Mouse (Mus musculus) hematopoietic stem cell, adult 5-6 weeks (primary cell): ENCODE measurements around the gene Babam1. TPM values are rescaled to one million over a fixed set of nuclear protein-coding genes. Genes with fewer than 3 reads are reported as not detected.
"Not testable (repeated sequence)": the region's sequence is repeated elsewhere in the genome, so short reads cannot be mapped to it uniquely, and the experiment has no call there.

Experiments used
- ATAC-seq, 2 experiments: fragments of 125-278 bp in 1 of 2; replicated peaks in 1 of 2; 2 replicates each; pipeline ENCODE4 v1.8.0; 2016 to 2017; ENCODE audit warnings: inconsistent platforms in 2 of 2, mild to moderate bottlenecking in 2 of 2, moderate number of reproducible peaks in 2 of 2, low read depth in 1 of 2, moderate TSS enrichment in 1 of 2; ENCODE audit not compliant: low FRiP score in 2 of 2, poor library complexity in 2 of 2, severe bottlenecking in 2 of 2, insufficient read depth in 1 of 2, low TSS enrichment in 1 of 2
- total RNA-seq: library from RNA; stranded (forward); fragments of 172-1452, 232-1000 nt; gene quantifications from 2 replicates; pipeline ENCODE4 v1.2.3, GENCODE M21; 2017

Babam1 gene
- total RNA-seq, 1 experiment from 2014 or later, result 85.8 TPM

GRCm38 (mm10) chr8:71401454-71401853, 4.8 kb downstream of the Babam1 start:
- no peak for ATAC-seq

- no peak for ATAC-seq
These were observed 5.8 kb downstream of the Babam1 start for GRCm38 (mm10) chr8:71402446-71402964.

GRCm38 (mm10) chr8:71403107-71403885, 6.6 kb downstream of the Babam1 start:
- ATAC-seq, result no peak

DNA sequence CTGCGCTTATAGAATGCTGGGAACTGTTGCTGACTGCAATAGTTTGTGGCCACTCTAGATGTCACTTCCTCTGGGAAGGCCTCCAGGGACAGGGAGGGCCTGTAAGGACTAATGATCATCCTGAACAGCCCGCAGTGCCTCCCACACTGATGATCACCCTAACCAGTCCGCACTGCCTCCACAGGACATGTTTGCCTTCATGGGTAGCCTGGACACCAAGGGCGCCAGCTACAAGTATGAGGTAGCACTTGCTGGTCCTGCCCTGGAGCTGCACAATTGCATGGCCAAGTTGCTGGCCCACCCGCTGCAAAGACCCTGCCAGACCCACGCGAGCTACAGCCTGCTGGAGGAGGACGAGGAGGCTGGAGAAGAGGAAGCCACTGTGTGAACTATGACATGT, 7.3 kb downstream of the Babam1 start:
- ATAC-seq, result no peak

GRCm38 (mm10) chr8:71404951-71405351, 8.3 kb downstream of the Babam1 start:
- no peak for ATAC-seq

- ATAC-seq, result peak; percentile 88 to 90
These were observed 8.9 kb downstream of the Babam1 start, which contains the start of gene Ankle1 for GRCm38 (mm10) chr8:71405401-71406098. TSS of gene Ankle1 (plus strand) at chr8:71406010.

GRCm38 (mm10) chr8:71406099-71407015, 9.7 kb downstream of the Babam1 start:
- peak; percentile 47 to 62 for ATAC-seq

DNA sequence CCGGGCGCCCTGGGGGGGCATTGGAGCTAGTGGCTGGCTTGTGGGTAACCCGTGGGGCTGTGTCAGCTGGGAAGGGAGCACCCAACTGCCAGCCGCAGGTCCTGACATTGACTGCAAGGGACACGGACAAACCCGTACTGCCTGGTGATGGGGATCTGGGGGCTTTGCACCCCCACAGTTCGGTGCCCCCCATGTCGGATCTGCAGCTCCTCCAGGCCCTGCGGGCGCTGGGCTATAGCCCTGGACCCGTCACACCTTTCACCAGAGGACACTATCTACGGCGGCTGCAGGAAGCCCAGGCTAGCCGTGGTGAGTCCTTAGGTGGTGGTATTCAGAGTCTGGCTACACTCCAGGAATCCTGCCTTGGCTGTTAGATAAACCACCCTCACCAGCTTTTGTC, 10.8 kb downstream of the Babam1 start:
- no peak for ATAC-seq

DNA sequence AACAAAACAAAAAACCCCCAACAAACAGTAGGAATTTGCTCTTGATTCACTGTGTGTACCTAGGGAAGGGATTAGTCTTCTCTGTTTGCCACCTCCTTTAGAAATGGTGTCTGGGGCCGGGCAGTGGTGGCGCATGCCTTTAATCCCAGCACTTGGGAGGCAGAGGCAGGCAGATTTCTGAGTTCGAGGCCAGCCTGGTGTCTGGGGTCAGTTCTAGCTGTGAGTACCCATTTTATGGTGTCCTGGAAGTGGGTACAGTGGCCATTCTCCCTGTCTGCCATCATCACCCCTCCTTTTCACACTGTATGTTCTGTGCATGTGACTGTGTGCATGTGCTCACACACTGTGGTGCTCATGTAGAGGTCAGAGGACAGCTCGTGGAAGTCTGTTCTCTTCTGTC, 11.6 kb downstream of the Babam1 start:
- ATAC-seq, result no peak

DNA sequence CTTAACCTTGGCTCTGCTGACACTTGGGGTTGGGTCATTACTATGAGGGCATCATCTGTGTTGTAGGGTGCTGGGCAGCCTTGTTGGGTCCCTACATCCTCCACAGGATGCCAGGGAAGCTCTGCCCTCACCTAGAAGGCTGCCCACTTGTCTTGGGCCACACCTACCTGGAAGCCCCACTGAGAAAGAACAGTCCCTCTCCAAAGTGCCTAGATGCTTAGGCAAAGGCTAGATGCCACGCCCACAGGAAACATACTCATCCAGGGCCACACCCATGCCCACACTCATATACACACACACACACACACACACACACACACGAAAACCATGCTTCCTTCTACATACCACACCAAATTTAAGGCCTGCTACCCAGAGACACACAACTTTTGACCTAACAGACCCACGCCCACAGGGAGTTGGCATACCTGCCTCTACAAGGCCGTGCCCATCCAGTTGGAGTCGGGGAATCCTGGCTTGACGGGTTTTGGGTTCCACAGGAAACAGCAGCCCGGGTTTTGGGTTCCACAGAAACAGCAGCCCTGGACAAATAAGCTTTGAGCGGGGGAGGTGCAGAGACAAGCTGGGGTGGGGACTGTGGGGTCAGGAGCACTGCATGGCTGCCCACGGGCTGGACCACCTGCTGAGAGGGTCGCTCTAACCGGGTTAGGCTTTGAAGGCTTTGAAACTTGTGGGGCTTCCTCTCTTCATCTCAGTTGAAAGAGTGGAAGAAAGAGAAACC, 15.0 kb downstream of the Babam1 start:
- no peak for ATAC-seq

DNA sequence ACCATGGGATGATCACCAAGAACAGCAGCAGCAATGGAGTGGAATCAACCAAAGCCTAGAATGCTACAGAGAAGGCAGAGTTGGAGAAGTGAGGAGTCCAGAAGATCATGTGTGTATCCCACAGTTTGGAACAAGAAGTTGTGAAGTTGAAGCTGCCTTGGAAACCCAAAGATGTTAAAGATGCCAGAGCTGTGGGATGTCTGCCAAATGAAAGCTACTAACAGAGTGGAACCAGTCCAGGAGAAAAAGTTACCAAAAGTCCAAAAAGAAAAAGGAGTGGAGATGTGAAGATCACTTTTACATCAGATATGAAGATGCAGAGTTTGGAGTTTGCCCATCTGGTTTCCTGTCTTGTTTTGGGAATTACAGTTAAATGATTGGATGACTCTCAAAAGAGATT, 25.5 kb downstream of the Babam1 start:
- ATAC-seq, result no peak

DNA sequence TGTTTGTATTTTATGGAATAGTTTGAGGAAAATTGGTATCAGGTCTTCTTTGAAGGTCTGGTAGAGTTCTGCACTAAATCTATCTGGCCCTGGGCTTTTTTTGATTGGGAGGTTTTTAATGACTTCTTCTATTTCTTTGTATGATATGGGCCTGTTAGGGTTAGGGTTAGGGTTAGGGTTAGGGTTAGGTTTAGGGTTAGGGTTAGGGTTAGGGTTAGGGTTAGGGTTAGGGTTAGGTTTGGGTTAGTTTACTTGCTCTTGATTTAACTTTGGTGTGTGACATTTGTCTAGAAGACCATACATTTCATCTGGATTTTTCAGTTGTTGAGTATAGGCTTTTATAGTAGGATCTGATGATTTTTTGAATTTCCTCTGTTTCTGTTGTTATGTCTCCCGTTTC, 36.3 kb downstream of the Babam1 start:
- ATAC-seq, result not testable (repeated sequence)

- no peak for ATAC-seq
These were observed 40.4 kb downstream of the Babam1 start for GRCm38 (mm10) chr8:71437041-71437440.

- ATAC-seq, result peak; percentile 62 to 81
These were observed 44.7 kb downstream of the Babam1 start for GRCm38 (mm10) chr8:71441404-71441803.

- ATAC-seq, result no peak
These were observed 48.4 kb downstream of the Babam1 start for GRCm38 (mm10) chr8:71445096-71445495.

- no peak for ATAC-seq
These were observed 54.7 kb downstream of the Babam1 start for GRCm38 (mm10) chr8:71451337-71451736.

- no peak for ATAC-seq
These were observed 55.1 kb downstream of the Babam1 start for GRCm38 (mm10) chr8:71451777-71452176.
